Mouse (Mus musculus): Measurements from ENCODE around the gene Cyp11a1. TPM values are rescaled to one million over a fixed set of nuclear protein-coding genes. Genes with fewer than 3 reads are reported as not detected.

Cyp11a1 gene
- polyA plus RNA-seq, 1 experiment = 0.67 TPM

GRCm38 (mm10) chr9:57980570-57980969, 25.6 kb upstream of the Cyp11a1 start:
- 26% methylated on average over 10 of the region's 10 CpGs for WGBS
- no peak overlapping the region for H3K4me3 ChIP-seq (ENCODE audit: extremely low read depth, insufficient read depth, insufficient read length)
- TF ChIP-seq POLR2A (IDR thresholded peaks at IDR 0.05; ENCODE audit: low read depth, low read length) (no peak), CTCF (IDR thresholded peaks at IDR 0.05; ENCODE audit: extremely low read depth, insufficient read depth, insufficient read length, insufficient replicate concordance) (no peak)
- H3K36me3 ChIP-seq (ENCODE audit: control insufficient read depth, insufficient read depth, low read length) = no peaks in the 10 kb centered on the region
- DNase-seq (ENCODE audit: low read depth in 1 of 2, low spot score in 2 of 2) = no peak
- peaks cover 20% of the 10 kb centered on the region; the same call in 1 of the 2 replicates for H3K4me1 ChIP-seq (ENCODE audit: control insufficient read depth, insufficient read depth, insufficient read length)
- H3K27ac ChIP-seq (ENCODE audit: insufficient read depth, low read length) = 0 out of 2 replicates have a peak overlapping the region, but pooled peaks have one; percentile 2
- no peaks in the 10 kb centered on the region for H3K27me3 ChIP-seq (ENCODE audit: control insufficient read depth, insufficient read depth, low read length)

DNA sequence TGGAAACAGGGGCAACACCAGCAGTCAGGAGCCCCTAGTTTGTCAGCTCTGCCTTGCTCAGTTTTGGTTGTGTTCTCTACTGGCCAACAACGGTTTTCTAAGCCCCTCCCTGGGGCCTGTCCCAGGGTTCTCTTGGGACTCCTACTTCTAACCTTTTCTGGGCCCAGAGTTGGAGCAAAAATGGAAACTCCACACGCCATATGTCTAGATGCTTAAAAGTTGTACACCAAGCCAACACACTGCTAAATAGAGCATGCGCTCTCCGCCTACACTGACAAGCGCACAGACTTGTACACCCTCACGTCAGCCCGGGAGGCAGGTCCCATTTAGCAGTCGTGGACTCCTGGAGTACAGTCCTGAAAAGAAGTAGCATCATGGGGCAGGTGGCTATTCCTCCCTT, 20.9 kb upstream of the Cyp11a1 start:
- no peak overlapping the region for H3K27ac ChIP-seq (ENCODE audit: insufficient read depth, low read length)
- H3K36me3 ChIP-seq (ENCODE audit: control insufficient read depth, insufficient read depth, low read length) = no peaks in the 10 kb centered on the region
- 78% methylated on average over 8 of the region's 8 CpGs for WGBS
- H3K4me3 ChIP-seq (ENCODE audit: extremely low read depth, insufficient read depth, insufficient read length) = no peak overlapping the region
- TF ChIP-seq POLR2A (IDR thresholded peaks at IDR 0.05; ENCODE audit: low read depth, low read length) = no peak
- no peaks in the 10 kb centered on the region for H3K27me3 ChIP-seq (ENCODE audit: control insufficient read depth, insufficient read depth, low read length)
- H3K4me1 ChIP-seq (ENCODE audit: control insufficient read depth, insufficient read depth, insufficient read length) = peaks cover 37% of the 10 kb centered on the region; the same call in 1 of the 2 replicates
- no peak for DNase-seq (ENCODE audit: low read depth in 1 of 2, low spot score in 2 of 2)

GRCm38 (mm10) chr9:57986293-57986692, 19.9 kb upstream of the Cyp11a1 start:
- H3K36me3 ChIP-seq (ENCODE audit: control insufficient read depth, insufficient read depth, low read length) = no peaks in the 10 kb centered on the region
- no peaks in the 10 kb centered on the region for H3K27me3 ChIP-seq (ENCODE audit: control insufficient read depth, insufficient read depth, low read length)
- no peak overlapping the region for H3K4me3 ChIP-seq (ENCODE audit: extremely low read depth, insufficient read depth, insufficient read length)
- TF ChIP-seq CTCF (IDR thresholded peaks at IDR 0.05; ENCODE audit: extremely low read depth, insufficient read depth, insufficient read length, insufficient replicate concordance) (no peak), POLR2A (IDR thresholded peaks at IDR 0.05; ENCODE audit: low read depth, low read length) (no peak)
- WGBS = 81% methylated on average over 7 of the region's 7 CpGs
- peaks cover 34% of the 10 kb centered on the region; the same call in 1 of the 2 replicates for H3K4me1 ChIP-seq (ENCODE audit: control insufficient read depth, insufficient read depth, insufficient read length)
- no peak overlapping the region for H3K27ac ChIP-seq (ENCODE audit: insufficient read depth, low read length)
- no peak for DNase-seq (ENCODE audit: low read depth in 1 of 2, low spot score in 2 of 2)

DNA sequence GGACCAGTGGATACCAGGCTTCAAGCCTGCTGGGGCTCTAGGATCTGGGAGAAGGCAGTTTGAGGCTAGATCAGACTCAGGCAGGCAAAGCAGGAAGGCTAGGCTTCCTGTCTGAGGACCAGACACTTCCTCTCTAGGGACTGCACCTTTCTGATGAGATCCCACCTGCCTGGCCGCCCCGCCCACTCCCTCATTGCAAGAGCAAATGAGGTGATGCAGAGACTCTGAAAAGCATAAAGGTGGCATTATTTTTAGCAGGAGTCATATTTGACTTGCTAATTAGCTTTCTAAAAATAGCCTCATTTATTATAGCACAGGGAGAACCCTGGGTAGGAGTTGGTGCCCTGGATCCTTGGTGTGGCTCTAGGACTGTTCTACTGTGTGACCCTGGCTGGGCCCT, 18.1 kb upstream of the Cyp11a1 start:
- Histone ChIP-seq H3K4me1 (ENCODE audit: control insufficient read depth, insufficient read depth, insufficient read length) (peaks cover 34% of the 10 kb centered on the region; the same call in 1 of the 2 replicates), H3K27me3 (ENCODE audit: control insufficient read depth, insufficient read depth, low read length) (no peaks in the 10 kb centered on the region), H3K4me3 (ENCODE audit: extremely low read depth, insufficient read depth, insufficient read length) (no peak overlapping the region), H3K27ac (ENCODE audit: insufficient read depth, low read length) (no peak overlapping the region; the same call in 1 of the 2 replicates), H3K36me3 (ENCODE audit: control insufficient read depth, insufficient read depth, low read length) (no peaks in the 10 kb centered on the region)
- DNase-seq (ENCODE audit: low read depth in 1 of 2, low spot score in 2 of 2) = peak in 1 of 2 experiments; percentile 66
- TF ChIP-seq POLR2A (IDR thresholded peaks at IDR 0.05; ENCODE audit: low read depth, low read length) (no peak), CTCF (IDR thresholded peaks at IDR 0.05; ENCODE audit: extremely low read depth, insufficient read depth, insufficient read length, insufficient replicate concordance) (no peak)
- 40% methylated on average over 2 of the region's 2 CpGs for WGBS

GRCm38 (mm10) chr9:57989309-57989708, 16.9 kb upstream of the Cyp11a1 start:
- WGBS = 87% methylated on average over 6 of the region's 6 CpGs

DNA sequence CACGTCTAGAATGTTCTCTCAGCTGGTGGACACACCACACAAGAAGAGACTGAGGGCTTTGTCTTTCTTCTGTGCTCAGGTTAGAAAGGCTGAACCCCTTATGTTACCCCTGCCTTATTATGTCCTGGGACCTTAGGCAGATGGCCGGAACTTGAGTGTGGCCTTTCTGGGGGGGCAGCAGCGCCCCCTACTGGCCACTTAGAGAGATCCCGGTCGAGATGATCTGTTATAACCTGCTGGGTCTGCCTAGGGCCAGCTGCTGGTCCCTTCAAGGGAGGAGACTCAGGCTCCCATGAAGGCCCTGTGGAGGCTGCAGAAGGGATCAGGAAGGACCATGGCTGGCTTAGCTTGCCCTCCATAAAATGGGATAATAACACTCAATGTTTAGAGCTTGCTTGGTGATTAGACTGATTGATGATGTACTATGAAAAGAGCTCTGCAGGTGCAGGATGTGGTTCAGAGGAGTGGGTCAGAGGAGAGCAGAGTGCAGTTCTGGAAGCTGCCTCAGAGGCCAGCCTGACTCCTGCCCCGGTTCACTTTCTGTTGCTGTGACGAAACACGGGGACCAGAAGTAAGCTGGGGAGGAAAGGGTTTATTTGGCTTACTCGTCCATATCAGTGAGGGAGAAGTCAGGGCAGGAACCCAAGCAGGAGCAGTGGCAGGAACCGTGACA, 15.6 kb upstream of the Cyp11a1 start:
- Histone ChIP-seq H3K27ac (ENCODE audit: insufficient read depth, low read length) (no peak overlapping the region), H3K4me3 (ENCODE audit: extremely low read depth, insufficient read depth, insufficient read length) (no peak overlapping the region), H3K27me3 (ENCODE audit: control insufficient read depth, insufficient read depth, low read length) (no peaks in the 10 kb centered on the region), H3K36me3 (ENCODE audit: control insufficient read depth, insufficient read depth, low read length) (no peaks in the 10 kb centered on the region), H3K4me1 (ENCODE audit: control insufficient read depth, insufficient read depth, insufficient read length) (peaks cover 32% of the 10 kb centered on the region; the same call in 1 of the 2 replicates)
- 19% methylated on average over 10 of the region's 10 CpGs for WGBS
- TF ChIP-seq POLR2A (IDR thresholded peaks at IDR 0.05; ENCODE audit: low read depth, low read length) (no peak), CTCF (IDR thresholded peaks at IDR 0.05; ENCODE audit: extremely low read depth, insufficient read depth, insufficient read length, insufficient replicate concordance) (peak; percentile 87)
- DNase-seq (ENCODE audit: low read depth in 1 of 2, low spot score in 2 of 2) = peak; percentile 41 to 49

More at GRCm38 (mm10) chr9:57989309-57989708, 16.9 kb upstream of the Cyp11a1 start:
- TF ChIP-seq POLR2A (IDR thresholded peaks at IDR 0.05; ENCODE audit: low read depth, low read length) = no peak
- no peak for TF ChIP-seq CTCF (IDR thresholded peaks at IDR 0.05; ENCODE audit: extremely low read depth, insufficient read depth, insufficient read length, insufficient replicate concordance)
- H3K27ac ChIP-seq (ENCODE audit: insufficient read depth, low read length) = no peak overlapping the region
- H3K27me3 ChIP-seq (ENCODE audit: control insufficient read depth, insufficient read depth, low read length) = no peaks in the 10 kb centered on the region
- no peak for DNase-seq (ENCODE audit: low read depth in 1 of 2, low spot score in 2 of 2)
- H3K4me1 ChIP-seq (ENCODE audit: control insufficient read depth, insufficient read depth, insufficient read length) = peaks cover 39% of the 10 kb centered on the region; the same call in 1 of the 2 replicates
- H3K4me3 ChIP-seq (ENCODE audit: extremely low read depth, insufficient read depth, insufficient read length) = no peak overlapping the region
- no peaks in the 10 kb centered on the region for H3K36me3 ChIP-seq (ENCODE audit: control insufficient read depth, insufficient read depth, low read length)

GRCm38 (mm10) chr9:57992060-57992459, 14.2 kb upstream of the Cyp11a1 start:
- 85% methylated on average over 3 of the region's 3 CpGs for WGBS
- no peak for DNase-seq (ENCODE audit: low read depth in 1 of 2, low spot score in 2 of 2)
- Histone ChIP-seq H3K27ac (ENCODE audit: insufficient read depth, low read length) (no peak overlapping the region), H3K27me3 (ENCODE audit: control insufficient read depth, insufficient read depth, low read length) (no peaks in the 10 kb centered on the region), H3K4me3 (ENCODE audit: extremely low read depth, insufficient read depth, insufficient read length) (no peak overlapping the region), H3K4me1 (ENCODE audit: control insufficient read depth, insufficient read depth, insufficient read length) (peaks cover 29% of the 10 kb centered on the region; the same call in 1 of the 2 replicates), H3K36me3 (ENCODE audit: control insufficient read depth, insufficient read depth, low read length) (no peaks in the 10 kb centered on the region)
- TF ChIP-seq POLR2A (IDR thresholded peaks at IDR 0.05; ENCODE audit: low read depth, low read length) (no peak), CTCF (IDR thresholded peaks at IDR 0.05; ENCODE audit: extremely low read depth, insufficient read depth, insufficient read length, insufficient replicate concordance) (no peak)
